23 mouse cellular contexts compared by ENCODE assay signal in the genomic region with DNA sequence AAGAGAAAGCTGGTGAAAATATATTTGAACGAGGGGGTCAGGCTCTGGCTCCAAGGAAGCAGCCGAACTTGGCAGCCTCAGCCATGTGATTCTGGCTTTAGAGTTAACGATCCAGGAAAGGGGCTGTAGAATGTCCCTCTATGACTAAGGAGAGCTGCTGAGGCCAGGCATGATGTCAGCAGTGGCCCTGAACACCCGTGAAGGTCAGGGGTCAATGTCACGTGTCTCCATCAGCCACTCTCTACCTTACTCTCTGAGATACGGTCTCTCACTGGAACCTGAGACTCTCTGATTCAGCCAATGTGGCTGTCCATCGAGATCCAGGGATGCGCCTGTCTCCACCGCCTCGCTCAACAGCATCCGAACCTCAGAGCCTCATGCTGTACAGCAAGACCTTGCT. TPM values are rescaled to one million over a fixed set of nuclear protein-coding genes. Genes with fewer than 3 reads are reported as not detected.
DNase-seq lines count a peak whose midpoint lies in the region; TF ChIP-seq lines count a peak whose summit lies in the region.
"Had no signal": no experiment of that assay in that cellular context is flagged by ENCODE, and none has a peak within 500 bp of the region (broad histone marks: within the 10 kb centered on the region; RNA-seq: fewer than 3 reads in every experiment).

No protein-coding gene starts in this region.

- no peak overlapping the region for H3K4me3 ChIP-seq in left cerebral cortex, adult 2 months
- H3K4me3 ChIP-seq: embryonic facial prominence, embryonic 10.5 days; embryonic facial prominence, embryonic 12.5 days; forebrain, embryonic 13.5 days; forebrain, embryonic 15.5 days had no signal

- H3K27ac ChIP-seq in left cerebral cortex, adult 2 months: peak overlapping the region; percentile 93
- H3K27ac ChIP-seq: embryonic facial prominence, embryonic 10.5 days; embryonic facial prominence, embryonic 12.5 days; forebrain, embryonic 13.5 days; forebrain, embryonic 15.5 days had no signal

- no peak for TF ChIP-seq CTCF in left cerebral cortex, adult 2 months (IDR thresholded peaks at IDR 0.05)

- intact Hi-C loops in left cerebral cortex, adult 2 months (cut with DNase I): loop anchor here (2.0 kb wide), 1 partner anchor 48 kb away; no protein-coding TSS in a partner anchor
- intact Hi-C loops in left cerebral cortex, postnatal 4 days (cut with DNase I): no loop called here

- DNase-seq in adrenal gland, adult 2 months: peak; percentile 47
- no peak for DNase-seq in adrenal gland, adult 8-10 months
- no peak for DNase-seq in left cerebral cortex, adult 2 months (ENCODE audit: extremely low spot score in 1 of 2, low spot score in 2 of 2)
- DNase-seq in left cerebral cortex, postnatal 4 days: no peak
- DNase-seq in adrenal gland, postnatal 36 days: peak; percentile 42 to 49
- DNase-seq in urinary bladder, postnatal 25 days (ENCODE audit: low spot score): no peak
- no peak for DNase-seq in lung, postnatal 4 days
- DNase-seq: cerebellum, adult 11 months; cerebellum, adult 18-20 months; cerebellum, adult 8-10 months; cerebellum, adult 9-11 months; cerebellum, postnatal 14 days; cerebellum, postnatal 36 days; forebrain, postnatal 0 days had no signal

RNA-seq across cellular contexts. Expression of a gene that starts 27.4 kb away (rescaled TPM):
- 1 to 10 TPM; 2.3 to 2.9 TPM for total RNA-seq in adrenal gland, adult 2 months (2021)
- 1.3 and 1.4 TPM in 2 replicates for polyA plus RNA-seq in adrenal gland, adult 2 months (2012; rRNA removed)
- 1 to 10 TPM; 1.8 to 4.1 (median 2.8) TPM for total RNA-seq in adrenal gland, adult 8-10 months (2022)
- total RNA-seq in left cerebral cortex, adult 2 months (2021): under 1 TPM; 0.42 to 0.97 TPM
- total RNA-seq in left cerebral cortex, postnatal 4 days (2021): not detected
- 1 to 10 TPM; 2.1 to 2.5 TPM for total RNA-seq in adrenal gland, postnatal 36 days (2021)
- total RNA-seq: common myeloid progenitor, adult 5-6 weeks; ES-E14; MEL had no signal
- polyA plus RNA-seq: C2C12; forebrain, embryonic 11.5 days; forebrain, embryonic 15.5 days had no signal

RNA-seq across cellular contexts. Expression of a gene that starts 45.5 kb away (rescaled TPM):
- 10 to 100 TPM; 20.6 to 34.4 TPM for total RNA-seq in adrenal gland, adult 2 months (2021)
- polyA plus RNA-seq in adrenal gland, adult 2 months (2012; rRNA removed): 54.0 and 67.7 TPM in 2 replicates
- total RNA-seq in adrenal gland, adult 8-10 months (2022): 10 to 100 TPM; 27.9 to 46.9 (median 39.1) TPM
- not detected for total RNA-seq in left cerebral cortex, adult 2 months (2021)
- not detected for total RNA-seq in left cerebral cortex, postnatal 4 days (2021)
- 10 to 100 TPM; 19.8 to 31.3 TPM for total RNA-seq in adrenal gland, postnatal 36 days (2021)
- total RNA-seq: common myeloid progenitor, adult 5-6 weeks; forebrain, postnatal 0 days; MEL had no signal
- polyA plus RNA-seq: C2C12; embryonic facial prominence, embryonic 10.5 days; embryonic facial prominence, embryonic 12.5 days; forebrain, embryonic 13.5 days; forebrain, embryonic 15.5 days; forebrain, postnatal 0 days had no signal

Comparison
In these comparisons a context has a peak if more than half of its experiments do, and no peak if none do; other contexts are left out.
1. DNase-seq: peak in adrenal gland, adult 2 months (single experiment) and adrenal gland, postnatal 36 days (2 of 2); none in adrenal gland, adult 8-10 months (single experiment), left cerebral cortex, adult 2 months (0 of 2), left cerebral cortex, postnatal 4 days (single experiment), urinary bladder, postnatal 25 days (single experiment) and lung, postnatal 4 days (0 of 2).
2. RNA of a gene that starts 45.5 kb away (total RNA-seq): 27.9 to 46.9 TPM in adrenal gland, adult 8-10 months, 20.6 to 34.4 TPM in adrenal gland, adult 2 months and 19.8 to 31.3 TPM in adrenal gland, postnatal 36 days; not detected in left cerebral cortex, adult 2 months and not detected in left cerebral cortex, postnatal 4 days; every median in the first group is over 10 times any median in the second.